Mouse (Mus musculus) embryonic stem cell, embryonic (primary cell): ENCODE results near the gene Trim63.

Experiments
- CTCF ChIA-PET, 4 experiments: fragments of 300-600 bp in 2 of 4; fragments of 350-600 bp in 2 of 4; sonication (Branson Sonifier 250); formaldehyde crosslinking; loops; one replicate each; lab custom pipeline; 2022; ENCODE audit warnings: inconsistent platforms in 2 of 4; lab: Charles Lee
- POLR2A ChIA-PET, 4 experiments: fragments of 300-600 bp in 2 of 4; fragments of 350-600 bp in 2 of 4; sonication (Branson Sonifier 250); formaldehyde crosslinking; loops; one replicate each; lab custom pipeline; 2022; ENCODE audit warnings: antibody characterized with exemption in 4 of 4, inconsistent platforms in 1 of 4; lab: Charles Lee

Gene Trim63

DNA sequence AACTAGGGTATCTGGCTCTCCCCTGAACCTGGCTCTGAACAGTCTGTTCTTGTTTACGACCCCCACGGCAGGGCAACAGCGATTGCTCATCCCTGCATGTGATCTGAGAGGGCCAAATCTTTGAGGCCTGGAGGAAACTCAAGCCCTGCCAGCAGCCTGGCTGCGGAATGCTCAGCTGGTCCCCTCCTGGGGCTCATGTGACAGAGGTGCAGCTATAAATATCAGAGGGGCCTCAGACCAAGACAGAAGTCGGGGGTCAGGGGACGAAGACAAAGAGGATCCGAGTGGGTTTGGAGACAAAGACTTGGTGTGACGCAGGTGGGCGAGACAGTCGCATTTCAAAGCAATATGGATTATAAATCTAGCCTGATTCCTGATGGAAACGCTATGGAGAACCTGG is at the start of gene Trim63:
TSS of gene Trim63 (plus strand) at position 245 of the 400 bp plus-strand sequence.
- ChIA-PET POLR2A (interaction anchor here in 3 of 4 experiments (0.5 to 6.4 kb wide), 37 partner anchors 11 to 383 kb away, joined by 3 to 47 read pairs (median 4); partner anchors contain the start of genes Cep85 (in 2 of the 3), Pafah2 (in 2 of the 3), Pdik1l (in 2 of the 3) and Aunip (in 1 of the 3)), CTCF (interaction anchor here in 3 of 4 experiments (0.5 to 3.7 kb wide), 12 partner anchors 18 to 81 kb away, joined by 3 to 16 read pairs (median 5); partner anchors contain the start of gene Pafah2 (in 1 of the 3))

DNA sequence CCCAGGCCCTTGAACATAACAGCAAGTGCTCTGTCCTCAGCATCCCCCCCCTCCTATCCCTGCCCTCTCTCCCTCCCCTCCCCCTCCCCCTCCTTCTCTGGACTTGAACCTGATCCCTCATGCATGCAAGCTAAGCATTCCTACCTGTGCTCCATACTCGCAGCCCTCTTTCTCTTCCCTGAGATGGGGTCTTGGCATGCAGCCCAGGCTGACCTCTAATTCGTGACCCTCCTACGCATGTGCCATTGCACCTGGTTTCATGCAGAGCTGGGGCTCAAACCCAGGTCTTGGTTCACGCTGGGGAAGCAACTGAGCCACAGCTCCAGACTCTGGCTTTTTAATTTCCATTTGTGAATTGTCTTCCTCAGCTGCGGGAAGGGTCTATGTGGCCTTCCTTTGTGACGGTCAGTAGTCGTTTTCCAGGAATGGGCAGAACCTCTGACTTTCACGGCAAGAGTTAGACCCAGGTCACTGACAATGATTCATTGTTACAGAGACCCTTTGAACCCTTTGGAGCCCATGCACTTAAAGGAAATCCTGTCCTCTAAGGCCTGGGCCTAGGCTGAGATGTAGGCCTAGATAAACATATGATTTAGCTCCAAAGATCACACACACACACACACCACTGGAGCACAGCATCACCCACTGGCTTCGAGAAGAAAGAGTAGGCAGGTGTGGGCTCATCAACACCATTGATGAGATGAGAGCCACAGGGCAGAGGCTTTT is 48.9 kb upstream of the Trim63 start:
- ChIA-PET POLR2A (interaction anchor here in 3 of 4 experiments (0.5 to 4.7 kb wide), 7 partner anchors 11 to 152 kb away, joined by 3 to 43 read pairs (median 3); partner anchors contain the start of genes Grrp1 (in 2 of the 3), Cep85 (in 1 of the 3) and Pdik1l (in 1 of the 3)), CTCF (interaction anchor here in 3 of 4 experiments (0.6 to 1.2 kb wide), 11 partner anchors 11 to 144 kb away, joined by 3 to 6 read pairs (median 3); partner anchors contain the start of genes Cep85 (in 2 of the 3) and Grrp1 (in 1 of the 3))

DNA sequence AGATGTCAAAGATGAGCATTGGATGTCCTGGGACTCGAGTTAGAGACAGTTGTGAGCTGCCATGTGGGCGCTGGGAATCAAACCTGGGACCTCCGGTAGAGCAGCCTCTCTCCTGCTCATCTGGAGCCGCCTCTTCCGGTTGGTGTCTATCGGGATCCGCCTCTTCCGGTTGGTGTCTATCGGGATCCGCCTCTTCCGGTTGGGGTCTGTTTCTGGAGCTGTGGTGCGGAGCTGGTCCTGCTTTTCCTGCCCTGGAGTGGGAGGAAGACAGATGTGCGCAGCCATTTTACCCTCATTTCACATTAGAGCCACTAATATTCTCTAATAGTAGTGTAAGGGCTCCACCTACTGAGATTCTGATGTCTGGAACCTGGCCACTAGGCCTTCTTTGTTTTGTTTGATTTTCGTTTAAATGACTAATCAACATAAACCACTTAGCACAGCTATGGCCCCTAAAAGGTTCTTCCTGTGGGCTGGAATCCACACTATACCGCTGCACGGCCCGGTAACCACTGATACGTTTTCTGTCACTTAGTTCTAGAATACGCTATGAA is 46.7 kb upstream of the Trim63 start:
- POLR2A ChIA-PET, result interaction anchor here (0.6 to 4.7 kb wide), 75 partner anchors 9 to 655 kb away, joined by 3 to 43 read pairs (median 4); partner anchors contain the start of genes Cep85 (in 3 of the 4), Grrp1 (in 3 of the 4), Pdik1l (in 3 of the 4) and Pafah2 (in 2 of the 4)
- CTCF ChIA-PET, result interaction anchor here (0.5 to 2.4 kb wide), 29 partner anchors 10 to 288 kb away, joined by 3 to 18 read pairs (median 4); partner anchors contain the start of genes Cep85 (in 1 of the 4), Gm30191 (in 1 of the 4), Grrp1 (in 1 of the 4) and Pafah2 (in 1 of the 4)

DNA sequence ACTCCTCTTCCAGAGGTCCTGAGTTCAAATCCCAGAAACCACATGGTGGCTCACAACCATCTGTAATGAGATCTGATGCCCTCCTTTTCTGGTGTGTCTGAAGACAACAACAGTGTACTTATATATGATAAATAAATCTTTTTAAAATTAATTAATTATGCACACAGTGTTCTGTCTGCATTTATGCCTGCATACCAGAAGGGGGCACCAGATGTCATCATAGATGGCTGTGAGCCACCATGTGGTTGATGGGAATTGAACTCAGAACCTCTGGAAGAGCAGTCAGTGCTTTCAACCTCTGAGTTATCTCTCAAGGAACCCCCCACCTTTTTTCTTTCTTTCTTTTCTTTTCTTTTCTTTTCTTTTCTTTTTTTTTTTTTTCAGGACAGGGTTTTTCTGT is 45.3 kb upstream of the Trim63 start:
- CTCF ChIA-PET, result interaction anchor here in 1 of 4 experiments (0.9 to 2.4 kb wide), 5 partner anchors 9 to 110 kb away, joined by 3 to 18 read pairs (median 4); partner anchors contain the start of gene Cep85
- POLR2A ChIA-PET, result interaction anchor here in 3 of 4 experiments (1.4 to 4.7 kb wide), 10 partner anchors 9 to 265 kb away, joined by 3 to 43 read pairs (median 8); partner anchors contain the start of genes Grrp1 (in 1 of the 3), Mtfr1l (in 1 of the 3), Pdik1l (in 1 of the 3) and Trim63 (in 1 of the 3)

DNA sequence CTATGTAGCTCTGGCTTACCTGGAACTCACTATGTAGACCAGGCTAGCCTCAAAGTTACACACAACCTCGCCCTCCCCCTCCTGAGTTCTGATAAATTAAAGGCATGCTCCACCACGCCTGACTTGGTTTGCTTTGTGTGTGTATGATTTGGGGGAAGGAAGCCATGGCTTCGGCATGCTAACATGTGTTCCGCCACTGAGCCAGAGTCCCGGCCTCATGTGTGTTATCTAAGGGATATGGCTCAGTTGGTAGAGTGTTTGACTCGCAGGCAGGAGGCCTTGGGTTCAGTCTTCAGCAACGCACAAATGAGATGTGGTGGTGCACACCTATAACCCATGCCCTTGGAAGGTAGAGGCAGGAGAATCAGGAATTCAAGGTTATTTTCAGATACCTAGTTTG is 42.9 kb upstream of the Trim63 start:
- POLR2A ChIA-PET, result interaction anchor here in 2 of 4 experiments (0.6 to 2.1 kb wide), 3 partner anchors 15 to 67 kb away, joined by 3 to 6 read pairs (median 5); partner anchors contain the start of gene Pdik1l (in 1 of the 2)
- CTCF ChIA-PET, result interaction anchor here in 2 of 4 experiments (1.5 to 2.3 kb wide), 2 partner anchors 9 to 21 kb away, joined by 3 to 8 read pairs; no protein-coding TSS in a partner anchor

DNA sequence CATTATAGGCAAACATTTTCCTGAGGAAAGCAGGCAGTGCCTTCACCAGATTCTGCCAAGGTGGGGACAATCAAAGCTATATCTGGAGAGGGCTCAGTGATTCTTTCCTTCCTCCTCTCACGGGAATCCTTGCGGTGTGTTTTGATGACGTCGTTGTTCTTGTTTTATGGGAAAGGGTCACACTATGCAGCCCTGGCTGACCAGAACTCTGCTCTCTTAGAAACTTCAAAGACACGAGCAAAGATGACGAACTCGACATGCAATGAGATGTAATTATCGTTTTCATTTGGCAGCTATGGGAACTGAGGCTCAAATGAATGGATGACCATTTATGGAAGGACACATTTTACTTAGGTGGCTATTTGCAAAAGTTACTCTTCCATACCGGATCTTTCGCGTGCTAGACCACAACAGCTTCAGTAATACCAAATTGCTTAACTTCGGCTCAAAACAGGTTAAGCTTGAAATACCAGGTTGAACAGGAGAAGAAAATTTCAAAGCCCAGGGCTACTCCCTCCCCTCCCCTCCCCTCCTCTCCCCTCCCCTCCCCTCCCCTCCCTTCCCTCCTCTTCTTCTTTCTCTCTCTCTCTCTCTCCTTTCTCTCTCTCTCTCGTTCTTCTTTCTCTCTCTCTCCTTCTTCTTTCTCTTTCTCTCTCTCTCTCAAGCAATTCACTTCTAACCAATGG is 42.0 kb upstream of the Trim63 start:
- ChIA-PET POLR2A (interaction anchor here in 3 of 4 experiments (0.6 to 1.9 kb wide), 16 partner anchors 9 to 229 kb away, joined by 3 to 12 read pairs (median 4); partner anchors contain the start of genes Cep85 (in 1 of the 3) and Pdik1l (in 1 of the 3)), CTCF (interaction anchor here in 3 of 4 experiments (0.6 to 2.3 kb wide), 4 partner anchors 10 to 378 kb away, joined by 4 to 8 read pairs (median 4); no protein-coding TSS in a partner anchor)

DNA sequence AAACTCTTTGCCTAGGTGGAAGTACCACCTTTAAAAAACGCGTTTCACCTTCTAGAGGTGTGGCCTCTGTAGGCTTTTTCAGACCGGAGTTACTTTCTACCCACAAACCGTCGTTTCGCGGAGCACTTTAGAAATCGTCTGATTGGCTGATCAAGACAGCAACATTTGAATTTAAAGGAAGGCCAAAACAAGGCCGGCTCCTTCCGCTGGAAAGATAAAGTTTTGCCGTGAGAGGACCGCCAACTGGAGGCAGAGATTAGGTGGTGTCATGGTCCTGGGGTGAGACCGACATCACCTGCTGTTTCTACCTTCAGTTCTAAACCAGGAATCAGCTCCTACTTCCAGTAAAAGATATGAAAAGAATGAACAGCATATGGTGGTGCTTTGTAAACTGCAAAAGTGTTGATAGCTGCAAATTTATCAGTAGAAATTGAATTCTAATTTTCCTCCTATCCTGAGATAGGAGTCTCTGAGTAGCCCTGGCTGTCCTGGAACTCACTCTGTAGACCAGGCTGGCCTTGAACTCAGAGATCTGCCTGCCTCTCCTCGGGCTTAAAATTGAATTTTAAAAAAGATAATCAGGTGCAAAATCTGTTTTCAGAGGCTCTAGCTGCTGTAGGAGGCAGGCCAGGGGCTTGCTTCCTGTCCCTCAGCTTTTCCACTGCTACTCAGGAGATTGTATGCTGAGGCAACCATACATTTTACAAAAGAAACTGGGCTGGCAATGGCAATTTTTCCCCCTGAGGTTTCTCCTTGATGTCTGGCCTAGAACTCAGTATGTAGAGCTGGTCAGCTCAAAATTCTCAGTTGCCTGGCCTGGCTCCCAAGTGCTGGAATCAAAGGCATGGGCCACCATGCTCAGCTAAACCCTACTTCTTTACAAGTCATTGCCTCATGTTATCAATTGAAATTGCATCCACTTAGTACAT is 41.2 kb upstream of the Trim63 start:
- POLR2A ChIA-PET, result interaction anchor here in 3 of 4 experiments (0.6 to 1.9 kb wide), 18 partner anchors 10 to 302 kb away, joined by 3 to 12 read pairs (median 3); partner anchors contain the start of genes Cep85 (in 1 of the 3) and Pdik1l (in 1 of the 3)
- CTCF ChIA-PET, result interaction anchor here in 2 of 4 experiments (0.8 to 2.3 kb wide), 2 partner anchors 10 to 18 kb away, joined by 5 to 8 read pairs; no protein-coding TSS in a partner anchor

DNA sequence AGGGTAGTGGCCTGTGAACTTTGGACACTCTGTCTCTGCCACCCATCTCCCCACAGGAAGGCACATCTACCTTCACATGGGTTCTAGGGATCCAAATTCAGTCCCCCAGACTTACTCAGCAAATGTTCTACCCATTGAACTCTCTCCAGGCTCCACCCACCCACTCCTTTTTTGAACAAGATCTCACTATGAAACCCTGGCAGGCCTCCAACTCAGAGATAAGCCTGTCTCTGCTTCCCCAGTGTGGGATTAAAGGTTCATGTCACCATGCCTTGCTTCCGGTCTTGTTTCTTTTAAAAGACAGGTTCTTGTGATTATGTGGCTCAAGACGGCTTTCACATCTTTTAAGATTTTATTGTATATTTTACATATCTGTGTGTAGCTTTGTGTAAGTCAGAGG is 30.0 kb upstream of the Trim63 start:
- POLR2A ChIA-PET, result interaction anchor here in 2 of 4 experiments (0.5 to 1.8 kb wide), 8 partner anchors 17 to 413 kb away, joined by 3 to 7 read pairs (median 3); no protein-coding TSS in a partner anchor
- CTCF ChIA-PET, result interaction anchor here in 1 of 4 experiments (0.6 kb wide), 1 partner anchor 108 kb away, joined by 3 read pairs; no protein-coding TSS in a partner anchor

DNA sequence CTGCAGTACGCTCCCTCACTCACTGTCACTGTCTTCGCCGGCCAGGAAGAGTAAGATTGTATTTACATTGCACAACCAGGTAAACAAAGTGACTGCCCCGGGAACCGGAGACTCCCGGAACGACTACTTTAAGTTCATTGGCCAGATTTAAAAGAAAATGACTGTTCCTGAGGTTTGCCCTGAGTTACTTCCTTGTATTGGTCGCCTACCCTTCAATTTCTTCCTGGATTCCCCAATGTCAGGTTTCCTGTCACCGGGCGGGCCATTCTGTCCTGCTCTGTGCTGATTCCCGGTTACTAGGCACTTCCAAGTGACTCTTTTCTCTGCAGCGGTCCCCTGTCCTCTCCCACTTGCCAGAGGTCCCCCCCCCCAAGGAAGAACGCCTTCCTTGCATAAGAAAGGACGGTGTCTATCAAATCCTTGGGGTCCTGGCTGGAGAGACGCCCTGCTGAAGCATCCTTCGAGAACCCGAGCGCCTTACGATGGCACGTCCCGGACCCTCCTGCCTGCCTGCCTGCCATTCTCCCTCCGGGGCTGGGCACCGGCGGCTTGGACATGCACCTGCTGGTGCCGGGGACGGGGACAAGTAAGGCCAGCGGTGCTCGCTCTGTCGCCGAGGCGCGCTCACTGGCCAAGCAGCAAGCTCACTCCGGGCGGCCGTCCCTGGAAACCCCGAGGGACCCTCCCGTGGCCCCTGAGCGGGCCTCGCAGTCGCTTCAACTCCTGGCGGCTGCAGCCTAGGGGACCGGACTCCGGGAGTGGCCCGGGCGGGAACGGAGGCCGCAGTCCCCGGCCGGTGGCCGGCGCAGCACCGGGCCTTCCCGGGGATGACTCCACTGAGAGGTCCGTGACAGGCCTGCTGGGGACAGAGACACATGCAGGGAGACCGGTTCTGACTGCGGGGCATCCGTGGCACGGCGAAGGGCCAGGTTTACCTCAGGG is 28.4 kb upstream of the Trim63 start:
- POLR2A ChIA-PET, result interaction anchor here (0.7 to 3.7 kb wide), 61 partner anchors 8 to 933 kb away, joined by 3 to 31 read pairs (median 4); partner anchors contain the start of genes Cep85 (in 3 of the 4), Pafah2 (in 3 of the 4), Sh3bgrl3 (in 3 of the 4) and Trim63 (in 2 of the 4)

DNA sequence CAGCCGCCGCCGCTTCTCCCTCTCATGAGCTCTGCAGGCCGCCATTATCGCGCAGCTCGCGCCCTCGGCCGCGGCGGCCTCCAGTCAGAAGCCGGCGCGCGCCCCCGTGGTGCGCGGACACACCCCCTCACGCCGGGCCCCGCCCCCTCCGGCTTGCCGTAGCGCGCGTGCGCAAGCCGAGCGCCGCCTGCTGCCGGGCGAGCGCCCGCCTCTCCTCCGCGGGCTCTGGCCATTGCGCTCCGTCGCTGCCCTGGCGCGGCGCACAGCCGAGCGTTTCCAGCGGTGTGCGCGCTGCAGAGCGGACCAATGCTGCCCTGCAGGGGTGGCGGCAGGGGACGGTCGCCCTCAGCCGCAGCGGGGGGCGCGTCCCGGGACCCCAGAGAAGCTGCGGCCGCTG is 27.8 kb upstream of the Trim63 start:
- POLR2A ChIA-PET, result interaction anchor here (0.5 to 3.7 kb wide), 61 partner anchors 8 to 1666 kb away, joined by 3 to 31 read pairs (median 4); partner anchors contain the start of genes Cep85 (in 3 of the 4), Pafah2 (in 3 of the 4), Sh3bgrl3 (in 3 of the 4) and Trim63 (in 2 of the 4)

More for the DNA sequence above, 28.4 kb upstream of the Trim63 start:
- CTCF ChIA-PET, result interaction anchor here in 3 of 4 experiments (0.6 to 2.8 kb wide), 16 partner anchors 12 to 376 kb away, joined by 3 to 16 read pairs (median 5); partner anchors contain the start of genes Cep85 (in 2 of the 3) and Catsper4 (in 1 of the 3)

DNA sequence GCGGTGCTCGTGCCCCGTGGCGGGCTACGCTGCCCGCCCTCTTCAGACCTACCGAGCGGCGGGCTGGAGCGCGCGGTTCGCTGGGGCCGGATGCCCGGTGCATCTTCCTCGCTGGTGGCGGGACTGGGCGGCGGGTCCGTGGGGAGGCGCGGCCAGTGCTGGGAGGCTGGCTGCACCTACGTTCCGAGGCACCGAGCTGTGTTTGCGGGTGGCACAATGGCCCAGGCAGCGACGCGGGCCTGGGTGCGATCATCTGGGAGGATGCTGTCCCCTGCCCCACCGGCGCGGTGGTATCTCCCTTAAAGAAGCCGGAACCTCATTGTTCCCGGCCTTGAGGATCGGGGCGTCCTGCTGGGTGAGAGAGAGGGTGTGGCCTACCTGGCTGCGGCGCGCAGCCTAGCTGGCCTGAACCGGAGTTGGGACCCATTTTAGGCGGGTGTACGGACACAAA is 27.3 kb upstream of the Trim63 start, which contains the start of gene Pdik1l:
TSS of gene Pdik1l (minus strand) at position 321 of the 451 bp plus-strand sequence.
- ChIA-PET CTCF (interaction anchor here in 3 of 4 experiments (0.7 to 2.8 kb wide), 17 partner anchors 9 to 377 kb away, joined by 3 to 16 read pairs (median 5); partner anchors contain the start of genes Cep85 (in 2 of the 3), Catsper4 (in 1 of the 3) and Pafah2 (in 1 of the 3)), POLR2A (interaction anchor here (0.5 to 3.7 kb wide), 67 partner anchors 8 to 1859 kb away, joined by 3 to 31 read pairs (median 4); partner anchors contain the start of genes Cep85 (in 3 of the 4), Pafah2 (in 3 of the 4), Sh3bgrl3 (in 3 of the 4) and Trim63 (in 2 of the 4))

More for the DNA sequence above, 27.8 kb upstream of the Trim63 start:
- CTCF ChIA-PET, result interaction anchor here in 3 of 4 experiments (0.6 to 2.8 kb wide), 20 partner anchors 9 to 376 kb away, joined by 3 to 16 read pairs (median 4); partner anchors contain the start of genes Cep85 (in 2 of the 3), Catsper4 (in 1 of the 3) and Pafah2 (in 1 of the 3)

DNA sequence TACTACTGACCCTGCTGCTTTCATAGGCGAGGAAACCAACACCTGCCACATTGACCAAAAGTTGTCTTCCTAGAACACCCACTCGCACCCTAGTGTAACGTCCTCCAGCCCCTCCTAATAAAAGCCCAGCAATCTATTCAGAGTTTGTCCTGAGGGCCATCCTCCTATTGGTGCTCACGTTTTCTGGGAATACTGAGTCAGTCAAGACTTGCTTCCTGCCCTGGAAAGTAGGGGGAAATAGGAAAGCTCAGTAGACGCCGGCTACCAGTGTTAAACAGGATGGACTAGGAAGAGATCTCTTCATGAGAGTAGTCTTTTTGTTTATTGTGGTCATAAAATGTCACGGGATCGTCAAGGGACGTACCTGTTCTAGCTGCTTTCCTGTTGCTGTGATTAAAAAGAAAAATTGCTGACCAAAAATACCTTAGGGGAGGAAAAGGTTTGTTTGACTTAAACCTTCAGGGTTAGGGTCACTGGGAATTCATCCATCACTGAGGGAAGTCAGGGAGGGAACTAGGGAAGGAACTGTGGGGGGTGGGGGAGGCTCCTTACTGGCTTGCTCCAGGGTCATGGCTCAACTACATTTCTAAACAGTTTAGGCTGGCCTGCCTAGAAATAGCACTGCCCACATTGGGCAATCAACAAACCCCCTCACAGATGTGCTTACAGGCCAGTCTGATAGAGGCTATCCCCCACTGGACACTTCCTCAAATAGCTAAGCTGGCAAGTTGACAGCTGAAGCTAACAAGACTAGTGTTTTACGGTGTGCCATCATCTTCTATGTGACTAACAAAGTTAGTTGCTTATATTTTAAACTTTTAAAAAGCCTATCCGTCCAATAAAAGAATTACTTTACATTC is 26.3 kb upstream of the Trim63 start:
- ChIA-PET POLR2A (interaction anchor here (0.5 to 3.7 kb wide), 30 partner anchors 10 to 531 kb away, joined by 3 to 31 read pairs (median 5); partner anchors contain the start of genes Cep85 (in 3 of the 4), Pafah2 (in 2 of the 4), Sh3bgrl3 (in 1 of the 4) and Stmn1 (in 1 of the 4)), CTCF (interaction anchor here in 3 of 4 experiments (0.6 to 2.8 kb wide), 7 partner anchors 10 to 107 kb away, joined by 3 to 12 read pairs (median 5); partner anchors contain the start of genes Cep85 (in 1 of the 3) and Pafah2 (in 1 of the 3))
